Mouse (Mus musculus) right cerebral cortex, adult 18-20 months (tissue): ENCODE measurements at regions not wholly inside any gene's neighbourhood (a gene's known extent, or its start where the extent isn't known, plus 50 kb on each side); places are given as distances from the start of the nearest gene placed in this dataset.
"Not testable (repeated sequence)": the region's sequence is repeated elsewhere in the genome, so short reads cannot be mapped to it uniquely, and the experiment has no call there.

ENCODE experiments used
- DNase-seq: peaks from one replicate; pipeline ENCODE4 v3.0.0; 2022; ENCODE audit warnings: mixed read lengths

DNA sequence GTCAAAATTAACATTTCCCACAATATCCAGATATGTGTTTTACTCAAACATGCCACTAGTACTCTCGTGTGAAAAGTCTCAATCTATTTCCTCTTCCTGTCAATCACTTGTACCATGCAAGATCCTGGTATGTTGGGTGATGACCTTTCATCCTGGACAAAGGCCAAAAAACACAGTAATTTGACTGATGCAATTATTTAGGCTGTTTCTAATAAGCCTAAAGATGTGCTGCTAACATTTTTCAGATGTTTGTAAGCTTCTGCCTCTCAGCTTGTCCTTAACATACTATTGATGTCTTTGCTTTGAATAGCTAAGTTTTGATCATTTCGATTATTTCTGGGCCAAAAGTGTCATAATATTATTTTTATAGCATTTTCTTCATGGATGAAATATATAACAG is 418.4 kb upstream of the Arrdc4 start:
- no peak for DNase-seq

DNA sequence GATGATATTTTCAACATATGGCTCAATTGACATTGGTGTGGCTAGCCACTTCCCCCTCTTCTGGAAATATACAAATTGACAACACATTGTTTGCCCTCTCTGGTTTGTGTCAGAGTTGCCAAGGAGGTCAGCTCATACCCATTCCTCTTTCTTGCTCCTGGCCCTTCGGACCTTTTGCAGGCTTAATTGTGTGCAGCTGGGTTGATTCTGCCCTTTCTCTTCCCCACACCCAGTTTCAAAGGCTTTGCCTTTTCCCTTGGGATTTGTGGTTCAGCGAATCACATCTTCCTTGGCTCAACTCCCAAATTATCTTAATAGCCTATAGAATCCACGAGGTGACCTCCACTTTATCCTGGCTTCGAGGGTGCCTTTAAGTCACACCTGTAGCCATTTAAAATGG is 412.9 kb upstream of the Arrdc4 start:
- DNase-seq = no peak

DNA sequence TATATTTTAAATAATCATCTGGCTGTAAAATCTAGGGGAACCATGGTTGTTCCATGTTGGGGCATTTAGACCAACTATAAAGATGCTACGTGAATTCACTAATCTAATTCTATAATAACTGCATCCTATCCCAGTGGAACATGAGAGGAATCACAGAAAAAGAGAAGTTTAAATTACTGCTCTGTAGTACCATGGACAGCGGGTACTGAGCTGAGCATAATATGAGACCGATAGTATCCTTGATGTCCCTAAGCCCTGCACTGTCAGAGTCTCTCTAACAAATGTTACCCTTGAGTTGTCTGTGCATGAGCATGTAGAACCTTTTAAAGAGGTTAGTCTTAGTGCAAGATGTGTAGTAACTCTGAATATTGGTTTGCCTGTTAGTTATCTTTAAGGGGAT is 393.3 kb upstream of the Arrdc4 start:
- DNase-seq = no peak

DNA sequence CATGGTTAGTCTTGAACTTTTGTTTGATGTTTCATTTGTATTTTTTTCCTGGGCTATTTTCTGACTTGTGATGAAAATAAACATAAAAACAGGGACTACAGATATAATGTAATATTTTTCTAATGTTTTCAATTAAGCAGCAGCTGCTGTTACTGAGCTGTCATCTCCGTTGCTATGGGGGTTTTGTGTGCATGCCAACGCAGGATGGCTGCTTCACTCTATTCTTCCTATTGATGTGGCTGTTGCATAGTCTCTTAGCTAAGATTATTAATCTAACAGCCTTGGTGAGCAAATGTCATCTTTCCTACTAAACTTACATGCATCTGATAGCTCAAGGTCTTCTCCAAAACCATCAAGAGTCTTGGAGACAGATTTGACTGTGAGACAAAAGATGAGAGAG is 384.4 kb upstream of the Arrdc4 start:
- DNase-seq = no peak

DNA sequence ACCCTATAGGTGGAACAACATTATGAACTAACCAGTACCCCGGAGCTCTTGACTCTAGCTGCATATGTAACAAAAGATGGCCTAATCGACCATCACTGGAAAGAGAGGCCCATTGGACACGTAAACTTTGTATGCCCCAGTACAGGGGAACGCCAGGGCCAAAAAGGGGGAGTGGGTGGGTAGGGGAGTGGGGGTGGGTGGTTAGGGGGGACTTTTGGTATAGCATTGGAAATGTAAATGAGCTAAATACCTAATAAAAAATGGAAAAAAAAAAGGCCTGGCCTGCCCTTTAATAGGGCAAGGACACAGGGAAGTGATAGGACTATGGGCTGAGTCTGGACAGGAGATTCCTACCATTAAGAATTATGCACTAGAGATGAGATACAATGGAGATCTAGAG is 352.7 kb upstream of the Arrdc4 start:
- DNase-seq = not testable (repeated sequence)

DNA sequence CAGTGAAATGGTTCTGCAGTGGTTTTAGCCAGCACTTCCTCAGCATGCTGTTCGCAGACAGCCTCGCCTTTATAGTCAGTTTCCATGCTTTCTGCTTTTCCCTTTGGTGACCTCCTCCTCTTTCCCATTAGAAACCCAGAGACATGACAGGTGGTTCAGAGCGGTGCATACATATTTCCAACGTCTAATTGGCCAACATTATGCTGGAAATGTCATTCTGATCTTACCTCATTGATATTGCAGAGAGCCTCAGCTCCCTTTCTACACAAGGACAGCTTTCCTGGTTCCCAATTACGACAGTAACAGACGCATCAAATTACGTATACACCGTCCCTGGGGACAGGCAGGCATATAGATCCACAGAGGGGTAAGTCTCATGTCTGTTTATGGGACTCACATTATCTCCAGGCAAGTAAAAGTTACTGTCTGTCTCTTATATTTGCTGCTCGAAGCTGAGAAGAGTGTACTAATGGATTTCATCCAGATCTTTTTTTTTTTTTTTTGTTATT is 348.6 kb upstream of the Arrdc4 start:
- DNase-seq = no peak

DNA sequence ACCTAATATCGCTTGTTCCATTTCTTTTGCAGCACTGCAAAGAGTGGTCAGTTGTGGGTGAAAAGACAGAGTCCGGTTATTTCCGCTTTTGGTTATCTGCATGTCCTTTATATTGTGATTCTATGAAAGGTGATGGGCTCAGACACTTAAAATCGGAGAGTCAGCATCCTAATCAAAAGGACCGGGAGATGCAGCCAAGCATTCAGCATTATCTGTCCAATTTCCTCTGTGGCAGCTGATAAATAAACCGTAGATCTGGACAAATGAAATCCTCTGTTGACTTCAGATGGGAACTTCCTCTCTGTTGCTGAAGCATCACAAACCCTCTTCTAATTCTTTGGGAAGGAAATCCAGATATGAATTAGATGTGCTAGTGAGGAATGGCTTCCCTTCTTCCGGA is 325.7 kb upstream of the Arrdc4 start:
- no peak for DNase-seq

DNA sequence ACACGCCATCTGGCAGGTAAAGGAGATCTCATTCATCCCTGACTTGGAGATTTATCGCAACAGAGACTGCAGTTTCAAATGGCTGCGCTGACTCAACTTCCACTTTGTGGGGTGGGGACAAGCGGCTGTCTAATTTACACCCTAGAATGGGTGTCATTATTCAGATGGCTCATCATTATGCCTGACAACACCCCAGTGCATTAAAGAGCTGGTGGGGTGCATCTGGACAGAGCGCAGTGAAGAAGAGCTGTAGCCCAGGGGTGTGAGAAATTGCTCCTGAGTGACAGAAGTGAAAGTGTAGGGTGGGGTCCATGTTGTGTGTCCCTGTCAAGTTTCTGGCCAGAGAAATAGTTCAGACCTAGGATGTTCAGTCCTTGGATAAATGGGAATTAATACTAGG is 314.0 kb upstream of the Arrdc4 start:
- DNase-seq = no peak

DNA sequence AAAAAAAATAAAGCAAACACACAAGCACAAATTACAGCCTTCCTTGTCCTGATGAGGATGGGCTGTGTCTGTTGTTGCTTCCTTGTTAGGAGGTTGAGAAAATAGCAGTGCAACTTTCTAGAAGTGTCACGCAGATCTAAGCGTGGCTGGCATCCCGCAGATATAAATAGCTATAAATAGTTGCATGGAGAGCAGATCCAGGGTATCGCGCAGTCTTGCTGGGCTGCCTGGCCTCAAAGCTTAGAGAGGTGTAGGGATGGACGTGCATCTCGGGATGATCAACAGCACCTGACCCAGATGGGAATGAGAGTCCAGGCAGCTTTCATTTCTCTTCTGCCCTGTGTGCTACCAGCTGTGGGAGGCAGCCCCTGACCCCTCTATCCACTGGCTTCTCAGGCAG is 313.5 kb upstream of the Arrdc4 start:
- no peak for DNase-seq

DNA sequence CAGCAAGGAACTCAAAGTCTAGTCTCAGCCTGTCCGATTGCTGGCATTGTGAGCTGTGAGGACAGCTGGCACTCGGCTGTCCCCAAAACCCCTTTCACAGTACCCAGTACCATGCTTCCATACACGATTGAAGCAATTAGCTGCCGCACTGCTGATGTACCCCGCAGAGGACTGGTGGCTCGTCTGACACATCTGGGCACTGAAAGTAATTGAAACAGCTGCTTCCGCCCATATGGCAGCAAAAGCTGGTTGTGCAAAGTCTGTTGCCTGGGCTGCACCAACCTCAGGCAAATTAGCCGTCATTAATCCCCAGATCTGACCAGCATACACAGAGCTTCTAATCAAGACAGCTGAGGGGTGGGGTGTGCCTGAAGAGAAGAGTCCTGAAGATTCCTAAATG is 313.1 kb upstream of the Arrdc4 start:
- DNase-seq = no peak

DNA sequence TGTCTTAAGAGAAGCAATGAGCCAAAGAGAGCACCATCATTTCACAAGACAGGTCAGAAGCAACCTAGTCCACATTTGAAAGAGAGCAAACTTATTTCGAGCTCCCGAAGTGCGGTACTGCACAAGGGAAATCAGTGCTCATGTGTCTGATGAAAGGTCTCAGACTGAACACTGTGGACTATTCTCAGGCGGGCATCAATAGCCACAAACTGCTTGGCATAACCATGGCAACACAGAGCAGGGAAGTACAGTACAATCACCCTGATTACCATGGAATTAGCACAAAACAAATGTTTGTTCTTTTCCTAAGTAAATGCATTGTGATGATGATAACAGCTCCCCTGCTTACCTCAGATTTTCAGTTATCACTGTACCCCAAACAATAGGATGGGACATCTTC is 312.2 kb upstream of the Arrdc4 start:
- DNase-seq = no peak

DNA sequence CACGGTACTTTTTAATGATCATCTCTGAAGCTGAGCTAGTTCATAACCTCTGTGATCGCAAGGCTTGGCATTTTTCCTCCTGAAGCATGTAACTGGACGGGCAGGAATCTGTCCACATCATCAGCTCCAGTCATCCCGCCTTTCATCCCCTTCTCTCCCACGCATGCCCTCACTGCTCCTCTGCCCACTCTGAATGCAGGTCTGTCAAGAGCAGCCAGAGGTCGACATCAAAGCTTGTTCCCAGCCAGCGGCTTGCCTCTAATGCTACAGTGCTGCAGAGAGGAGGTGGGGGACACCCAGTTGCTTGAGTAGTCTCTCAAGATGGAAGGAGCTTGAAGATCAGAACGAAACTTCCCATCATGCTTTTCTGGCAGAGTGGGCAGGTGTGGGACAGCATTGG is 267.5 kb upstream of the Arrdc4 start:
- DNase-seq = no peak

DNA sequence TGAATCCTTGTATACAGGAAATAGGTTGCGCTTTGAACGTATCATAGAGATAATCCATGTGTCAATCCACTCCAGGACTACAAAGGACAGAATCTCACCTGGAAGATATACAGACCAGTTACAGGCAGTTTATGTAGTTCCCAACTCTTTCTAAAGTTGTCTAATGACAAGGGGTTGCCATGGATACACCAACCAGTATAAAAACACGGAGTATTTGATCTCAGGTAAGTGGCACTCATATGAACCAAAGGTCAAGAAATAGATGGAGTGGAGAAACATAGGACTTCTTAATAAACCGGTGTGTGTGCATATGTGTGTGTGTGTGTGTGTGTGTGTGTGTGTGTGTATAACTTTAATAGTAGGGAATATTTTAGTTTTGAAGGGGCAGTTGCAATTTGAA is 266.0 kb upstream of the Arrdc4 start:
- no peak for DNase-seq

DNA sequence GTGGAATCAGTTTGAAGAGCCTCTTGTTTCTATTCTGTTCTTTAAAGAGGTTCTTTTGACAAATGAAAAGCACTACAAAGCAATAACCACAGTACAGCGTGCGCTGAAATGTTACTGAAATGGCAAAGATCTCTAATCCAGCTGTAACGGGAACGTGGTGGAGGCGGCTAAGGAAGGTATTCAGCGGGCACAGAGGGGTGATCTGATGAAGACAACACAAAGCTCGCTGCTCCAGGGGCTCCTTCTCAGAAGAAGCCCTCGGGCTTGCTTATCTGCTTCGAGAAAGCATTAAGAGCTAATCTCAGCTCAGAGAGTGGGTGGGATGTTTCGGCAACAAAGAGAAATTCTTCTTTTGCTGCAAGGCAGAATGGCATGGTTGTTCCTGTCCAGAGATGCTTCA is 258.2 kb upstream of the Arrdc4 start:
- no peak for DNase-seq

DNA sequence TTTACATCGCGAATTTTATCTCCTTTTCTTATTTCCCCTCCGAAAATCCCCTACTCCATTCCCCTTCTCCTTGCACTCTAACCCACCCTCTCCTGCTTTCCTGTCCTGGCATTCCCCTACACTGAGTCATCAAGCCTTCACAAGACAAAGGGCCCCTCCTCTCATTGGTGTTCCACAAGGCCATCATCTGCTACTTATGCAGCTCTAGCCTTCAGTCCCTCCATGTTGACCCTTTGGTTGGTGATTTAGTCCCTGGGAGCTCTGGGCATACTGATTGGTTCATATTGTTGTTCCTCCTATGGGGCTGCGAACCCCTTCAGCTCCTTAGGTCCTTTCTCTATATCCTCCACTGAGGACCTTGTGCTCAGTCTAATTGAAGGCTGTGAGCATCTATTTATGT is 239.0 kb upstream of the Arrdc4 start:
- DNase-seq = no peak

DNA sequence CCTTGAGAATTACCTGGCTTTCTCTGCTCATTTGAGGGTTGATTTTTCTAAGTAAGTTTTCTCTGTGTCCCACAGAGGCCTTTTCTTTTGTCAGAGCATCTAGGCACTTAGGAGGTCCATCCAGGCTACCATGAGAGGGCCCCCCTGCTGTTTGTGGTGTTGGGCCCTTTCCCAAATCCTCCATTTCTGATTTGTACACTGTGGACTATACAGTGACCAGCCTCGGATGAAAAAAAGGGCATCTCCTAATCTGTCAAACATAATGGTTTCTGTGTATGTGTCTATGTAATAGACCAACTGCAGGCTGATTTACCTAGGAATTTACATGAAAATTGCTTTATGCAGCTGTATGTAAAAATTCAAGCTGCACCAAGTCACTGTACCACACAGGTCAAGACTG is 234.9 kb upstream of the Arrdc4 start:
- no peak for DNase-seq

DNA sequence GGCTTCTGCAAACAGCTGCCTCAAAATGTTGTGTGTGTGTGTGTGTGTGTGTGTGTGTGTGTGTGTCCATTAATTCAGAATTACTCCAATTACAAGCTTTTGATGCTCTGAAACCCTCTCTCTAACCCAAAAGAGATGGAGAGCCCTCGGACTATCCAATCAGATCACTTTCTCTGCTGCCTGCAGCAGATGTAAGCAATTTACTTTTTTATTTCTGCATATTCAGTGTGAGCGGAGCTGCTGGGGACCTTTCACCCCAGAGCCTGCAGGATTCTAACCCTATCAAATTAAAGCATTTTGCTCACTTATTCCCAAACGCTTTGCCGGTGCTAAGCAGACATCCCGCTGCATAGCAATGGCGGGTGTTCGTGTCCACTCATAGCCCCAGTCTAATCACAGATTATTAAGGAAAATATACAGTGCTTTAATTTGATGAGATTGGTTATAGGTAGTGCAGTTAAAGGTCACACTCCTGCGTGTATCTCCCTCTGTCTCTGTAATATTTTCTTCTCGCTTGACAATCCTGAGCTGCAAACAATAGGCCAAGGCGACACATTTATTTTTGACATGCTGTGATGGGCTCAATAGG is 234.0 kb upstream of the Arrdc4 start:
- DNase-seq = no peak

DNA sequence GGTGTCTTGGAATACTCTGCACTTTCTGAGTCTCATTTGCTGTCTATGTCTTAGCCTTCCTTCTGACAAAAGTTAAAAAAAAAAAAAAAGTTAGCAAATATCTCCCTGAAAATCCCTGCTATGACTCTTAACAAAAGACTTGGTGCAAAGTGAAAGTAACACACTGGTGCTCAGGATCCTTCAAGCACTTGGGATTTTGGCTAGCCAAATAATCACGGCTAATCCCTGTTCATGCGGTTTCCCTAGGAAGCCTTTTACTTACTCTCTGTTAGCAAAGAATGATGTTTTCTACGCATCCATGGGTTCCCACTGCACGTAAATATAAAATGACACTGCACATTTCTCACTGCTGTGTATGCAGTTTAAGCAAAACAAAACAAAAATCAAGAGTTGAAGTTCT is 229.5 kb upstream of the Arrdc4 start:
- DNase-seq = no peak

DNA sequence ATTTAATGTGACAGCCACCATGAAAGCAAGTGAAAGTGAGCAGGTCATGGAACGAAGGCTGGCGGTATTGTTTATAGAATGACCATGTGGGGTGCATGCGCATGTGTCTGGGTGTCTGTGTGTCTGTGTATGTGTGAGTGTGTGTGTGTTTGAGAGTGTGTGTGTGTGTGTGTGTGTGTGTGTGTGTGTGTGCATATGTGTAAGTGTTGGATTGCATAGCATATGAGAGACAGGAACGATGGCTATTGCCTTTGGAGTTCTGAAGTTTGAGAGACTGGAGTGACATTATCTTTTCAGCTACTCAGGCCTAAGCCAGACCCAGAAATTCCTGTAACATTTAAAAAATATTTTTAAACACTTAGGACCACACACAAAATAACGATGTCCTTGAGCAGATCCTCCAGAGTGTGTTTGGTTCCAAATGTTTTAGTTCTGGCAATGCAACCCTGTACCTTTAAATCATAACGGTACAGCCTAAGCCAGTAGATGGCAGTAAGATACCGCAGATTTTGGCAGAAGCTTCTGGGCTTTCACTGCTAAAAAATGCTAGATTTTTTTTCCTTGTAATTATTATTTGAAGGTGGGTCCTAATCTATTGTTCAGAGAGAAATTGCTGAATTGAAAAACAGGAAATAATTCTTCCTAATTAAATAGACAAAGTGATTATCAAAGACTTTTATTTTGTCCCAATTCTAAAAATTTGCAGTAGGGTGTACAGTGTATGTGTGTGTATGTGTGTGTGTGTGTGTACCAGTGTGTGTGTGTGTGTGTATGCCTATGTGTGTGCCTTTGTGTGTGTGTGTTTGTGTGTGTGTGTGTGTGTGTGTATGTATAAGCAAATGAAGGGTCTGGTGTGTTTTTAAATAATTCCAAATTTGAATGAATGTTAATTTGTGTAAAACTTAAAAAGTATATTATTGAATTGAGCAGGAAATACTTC is 228.0 kb upstream of the Arrdc4 start:
- DNase-seq = peak; percentile 34

DNA sequence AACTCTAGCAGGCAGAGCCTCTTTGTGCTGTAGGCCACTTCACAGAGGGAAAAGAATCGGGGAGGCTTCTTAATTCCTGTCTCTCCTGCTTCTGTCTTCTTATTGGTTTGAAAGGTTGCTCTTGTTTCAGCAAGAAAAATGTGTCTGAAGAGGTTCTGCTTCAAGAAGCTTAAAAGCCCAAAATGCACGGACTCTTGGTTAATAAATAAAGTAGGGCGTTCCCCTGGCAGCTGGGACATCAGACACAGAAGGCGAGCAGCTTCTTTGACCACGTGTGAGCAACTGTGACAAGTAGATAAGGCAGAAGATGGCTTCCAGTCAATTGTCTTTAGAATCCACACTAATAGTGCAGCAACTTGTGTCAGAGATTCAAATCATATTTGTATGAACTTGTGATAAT is 226.9 kb upstream of the Arrdc4 start:
- no peak for DNase-seq

DNA sequence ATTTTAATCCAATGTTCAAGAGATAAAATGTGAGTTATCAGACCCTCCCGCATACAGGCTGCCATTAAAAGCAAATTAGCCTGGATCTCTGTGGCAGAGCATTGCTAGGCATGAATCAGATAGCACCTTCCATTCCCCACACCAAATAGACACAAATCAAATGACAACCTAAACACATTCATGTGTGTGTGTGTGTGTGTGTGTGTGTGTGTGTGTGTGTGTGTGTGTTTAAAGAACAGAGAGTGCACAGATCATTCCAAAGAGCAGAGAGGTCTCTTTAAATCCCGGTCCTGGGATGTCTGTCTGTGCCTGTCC is 226.5 kb upstream of the Arrdc4 start:
- no peak for DNase-seq

DNA sequence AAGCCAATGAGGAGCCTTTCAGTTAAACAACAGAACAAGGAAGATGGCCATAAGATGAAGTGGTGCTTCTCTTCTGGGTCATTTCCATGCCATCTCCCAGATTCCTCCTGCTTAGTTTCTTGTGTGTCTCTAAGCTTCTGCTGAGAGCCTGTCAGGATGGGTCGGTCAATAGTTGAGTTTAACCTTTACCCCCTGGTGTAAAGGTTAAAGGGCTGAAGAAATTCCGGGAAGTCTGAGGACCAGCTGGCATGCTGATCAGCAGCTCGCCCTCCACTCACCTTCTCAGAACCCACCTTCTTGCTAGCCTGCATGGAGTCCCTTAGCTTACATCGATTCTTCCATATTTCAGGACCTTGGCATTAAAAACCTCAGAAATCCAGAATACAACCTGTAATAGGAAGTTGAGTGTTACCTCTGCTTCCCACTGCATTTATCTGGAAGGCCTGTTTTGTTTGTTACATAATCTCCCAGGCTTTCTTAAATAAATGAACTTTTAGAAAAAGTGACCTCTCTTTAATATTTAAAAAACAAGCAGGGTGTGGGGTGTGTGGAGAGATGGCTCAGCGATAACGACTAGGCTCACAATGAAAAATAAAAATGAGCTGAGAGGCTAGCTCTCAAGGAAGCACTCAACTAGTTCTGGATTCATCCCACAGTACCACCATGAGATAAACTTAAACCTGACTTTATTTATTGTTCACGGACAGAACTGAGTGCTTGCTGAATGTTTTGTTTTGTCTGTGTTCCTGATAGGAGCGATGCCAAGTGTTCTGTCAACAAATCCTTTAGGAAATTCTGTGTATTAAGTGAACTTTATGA is 225.9 kb upstream of the Arrdc4 start:
- DNase-seq = no peak
